Mouse (Mus musculus) small intestine, adult 2 months (tissue): ENCODE results near the gene Iqgap1.

Source experiments
- CTCF ChIP-seq: fragments of 200-500 bp; IDR thresholded peaks from 2 replicates; pipeline ENCODE4 v1.5.1; 2012; ENCODE audit warnings: low read depth, mild to moderate bottlenecking, control low read depth, inconsistent platforms, low read length, moderate library complexity, mixed read lengths; ENCODE audit not compliant: insufficient replicate concordance, insufficient read length; ENCODE audit errors: extremely low read depth
- POLR2A ChIP-seq: fragments of 200-500 bp; IDR thresholded peaks from 2 replicates; pipeline ENCODE4 v1.6.1; 2012; ENCODE audit warnings: low read depth, mild to moderate bottlenecking, control low read depth, inconsistent platforms, low read length, moderate library complexity

- TF ChIP-seq CTCF (no peak), POLR2A (no peak)
Measured at GRCm38 (mm10) chr7:80825843-80826403, at the start of gene Iqgap1.
